Mouse (Mus musculus) adrenal gland, postnatal 36 days (tissue): ENCODE measurements around the gene Slc38a9. TPM values are rescaled to one million over a fixed set of nuclear protein-coding genes. Genes with fewer than 3 reads are reported as not detected.

Experiments
- DNase-seq, 2 experiments: peaks; one replicate each; pipeline ENCODE4 v3.0.0; 2021; ENCODE audit warnings: mixed read lengths in 1 of 2
- total RNA-seq, 2 experiments: library from RNA; stranded (reverse); gene quantifications; 2 replicates each; pipeline ENCODE4 v1.2.3; 2021

The Slc38a9 gene
- total RNA-seq, 2 experiments from 2014 or later: 16.6 to 22.1 TPM

GRCm38 (mm10) chr13:112745936-112746694, 85.6 kb downstream of the Slc38a9 start:
- no peak for DNase-seq

GRCm38 (mm10) chr13:112746695-112747055, 86.1 kb downstream of the Slc38a9 start:
- DNase-seq: no peak

- no peak for DNase-seq
These were observed 87.4 kb downstream of the Slc38a9 start for GRCm38 (mm10) chr13:112747808-112748430.

GRCm38 (mm10) chr13:112748808-112749510, 88.4 kb downstream of the Slc38a9 start:
- DNase-seq: no peak

GRCm38 (mm10) chr13:112749881-112750280, 89.3 kb downstream of the Slc38a9 start:
- no peak for DNase-seq

GRCm38 (mm10) chr13:112751454-112752308, 91.1 kb downstream of the Slc38a9 start:
- peak; percentile 69 to 76 for DNase-seq

GRCm38 (mm10) chr13:112752309-112752975, 91.9 kb downstream of the Slc38a9 start:
- DNase-seq: no peak

- peak; percentile 73 to 80 for DNase-seq
These were observed 93.0 kb downstream of the Slc38a9 start for GRCm38 (mm10) chr13:112753522-112753921.

- DNase-seq: peak; percentile 64 to 70
These were observed 94.3 kb downstream of the Slc38a9 start for GRCm38 (mm10) chr13:112754871-112755270.

GRCm38 (mm10) chr13:112755507-112756010, 95.0 kb downstream of the Slc38a9 start:
- no peak for DNase-seq

- no peak for DNase-seq
These were observed 96.8 kb downstream of the Slc38a9 start for GRCm38 (mm10) chr13:112757395-112757794.

- DNase-seq: no peak
These were observed 98.1 kb downstream of the Slc38a9 start for GRCm38 (mm10) chr13:112758546-112759090.

- DNase-seq: no peak
These were observed 98.8 kb downstream of the Slc38a9 start for GRCm38 (mm10) chr13:112759364-112759763.

- peak in 1 of 2 experiments; percentile 32 for DNase-seq
These were observed 99.4 kb downstream of the Slc38a9 start for GRCm38 (mm10) chr13:112759777-112760537.

GRCm38 (mm10) chr13:112760538-112760881, 100.0 kb downstream of the Slc38a9 start:
- no peak for DNase-seq

- no peak for DNase-seq
These were observed 101.2 kb downstream of the Slc38a9 start for GRCm38 (mm10) chr13:112761787-112762186.

GRCm38 (mm10) chr13:112762548-112762947, 102.0 kb downstream of the Slc38a9 start:
- no peak for DNase-seq

- peak; percentile 63 to 76 for DNase-seq
These were observed 103.1 kb downstream of the Slc38a9 start for GRCm38 (mm10) chr13:112763531-112764091.

- DNase-seq: peak in 1 of 2 experiments; percentile 15
These were observed 104.0 kb downstream of the Slc38a9 start for GRCm38 (mm10) chr13:112764556-112764955.

- DNase-seq: no peak
These were observed 105.1 kb downstream of the Slc38a9 start for GRCm38 (mm10) chr13:112765654-112766053.
